Mouse (Mus musculus): Measurements from ENCODE around the gene Tceal8. TPM values are rescaled to one million over a fixed set of nuclear protein-coding genes. Genes with fewer than 3 reads are reported as not detected.

Tceal8 gene
- 1 to 10 TPM; 7.6 to 8.7 TPM for total RNA-seq (2023)

DNA sequence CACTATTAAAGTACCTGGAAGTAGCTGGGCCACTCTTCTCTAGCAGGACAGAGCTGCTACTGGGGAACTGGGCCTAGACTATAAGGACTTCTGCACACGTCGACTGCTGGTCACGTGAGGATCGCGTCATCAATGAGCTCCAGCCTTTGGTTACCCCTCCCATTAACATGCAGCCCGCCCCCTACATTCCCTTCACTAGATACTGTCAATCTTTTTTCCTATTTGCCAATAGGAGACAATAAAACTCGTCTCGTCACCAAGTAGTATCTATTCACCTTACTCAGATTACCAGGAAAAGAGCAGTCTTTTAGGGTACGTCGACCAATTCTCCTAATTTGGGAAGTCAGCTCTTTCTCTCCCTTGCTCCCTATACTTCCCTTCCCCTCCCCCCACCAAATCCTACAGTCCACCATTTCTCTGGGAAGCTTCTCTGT lies at the start of gene Tceal8:
Tceal8 (minus strand) TSS at position 225 of the 434 bp plus-strand sequence.

GRCm38 (mm10) chrX:136214729-136215677 lies 42.9 kb upstream of the Tceal8 start, which contains the start of the genes Tceal7 and Bex1:
Gene Tceal7, plus strand, starts transcription at chrX:136214779.
Gene Bex1, minus strand, starts transcription at chrX:136215513.

DNA sequence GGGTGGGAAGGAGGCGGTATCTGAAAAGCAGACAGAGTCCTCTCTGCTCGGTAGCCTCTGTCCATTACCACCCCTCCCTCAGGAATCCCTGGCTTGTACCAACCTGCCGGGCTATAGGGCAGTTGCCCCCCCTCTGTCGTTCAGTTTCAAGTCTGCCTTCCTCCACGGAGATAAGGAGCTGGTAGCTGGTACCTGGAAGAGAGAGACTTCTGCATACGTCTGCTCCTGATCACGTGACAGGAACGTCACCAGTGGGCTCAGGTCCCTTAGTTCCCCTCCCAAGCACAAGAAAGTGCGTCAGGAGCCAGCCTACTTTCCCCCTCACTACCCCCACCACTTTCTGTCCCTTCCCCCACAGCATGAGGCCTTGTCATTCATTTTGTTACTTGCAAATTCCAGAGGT lies 31.5 kb upstream of the Tceal8 start, which contains the start of gene Tceal5:
Tceal5 (minus strand) TSS at position 213 of the 403 bp plus-strand sequence.

DNA sequence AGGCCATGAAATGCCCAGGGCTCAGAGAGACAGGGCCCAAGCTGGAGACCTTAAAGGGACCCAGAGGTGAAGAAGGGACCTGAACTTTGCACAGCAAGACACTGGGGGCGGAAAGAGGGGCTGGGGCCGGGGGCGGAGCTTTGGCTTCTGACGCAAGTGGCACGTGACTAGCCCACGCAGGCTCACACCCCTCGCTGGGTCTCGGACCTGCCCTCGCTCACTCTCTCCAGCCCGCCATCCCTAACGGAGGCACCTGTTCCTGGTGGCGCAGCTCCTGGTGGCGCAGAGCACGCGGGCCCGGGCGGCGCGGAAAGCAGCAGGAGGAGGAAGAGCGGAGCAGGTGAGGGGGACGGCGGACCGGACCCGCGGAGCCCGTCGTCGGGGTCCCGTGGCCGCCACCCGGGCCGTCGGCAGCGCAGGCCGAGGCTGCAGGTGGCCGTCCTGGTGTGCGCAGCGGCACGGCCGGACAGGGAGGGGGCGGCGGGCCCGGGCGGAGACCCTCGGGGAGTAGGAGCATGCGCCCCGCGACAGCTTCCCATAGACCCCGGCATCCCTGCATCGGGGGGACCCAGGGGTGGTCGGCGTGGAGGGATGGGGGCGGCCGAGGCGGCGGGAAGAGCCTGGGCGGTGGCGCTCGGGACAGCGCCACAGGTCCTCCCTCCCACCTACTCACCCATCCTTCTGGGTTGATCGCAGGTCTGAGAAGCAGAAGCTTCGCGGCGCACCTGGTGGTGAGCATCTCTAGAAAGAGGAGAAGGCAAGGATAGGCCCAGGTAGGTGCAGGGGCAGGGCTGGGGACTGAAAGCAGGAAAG lies 33.1 kb downstream of the Tceal8 start, which contains the start of gene Bex4:
Bex4 (plus strand) TSS at position 170 of the 813 bp plus-strand sequence.

Other genes starting within 250 kb of the Tceal8 start
- not detected for gene Arxes2, start 178.5 kb downstream of the Tceal8 start, total RNA-seq (2023)
- gene Arxes1, start 139.0 kb downstream of the Tceal8 start, total RNA-seq (2023), result not detected
- gene Bex2, start 104.1 kb downstream of the Tceal8 start, total RNA-seq (2023), result not detected
- not detected for gene Nxf3, start 87.1 kb downstream of the Tceal8 start, total RNA-seq (2023)
- under 1 TPM; 0.86 to 1.00 TPM for gene Bex4, start 33.3 kb downstream of the Tceal8 start, total RNA-seq (2023)
- not detected for gene Tceal5, start 31.5 kb upstream of the Tceal8 start, total RNA-seq (2023)
- not detected for gene Tceal7, start 42.4 kb upstream of the Tceal8 start, total RNA-seq (2023)
- under 1 TPM in 1 of 2 experiments, not detected in 1; 0.97 TPM for gene Bex1, start 43.2 kb upstream of the Tceal8 start, total RNA-seq (2023)
- 10 to 100 TPM; 25.4 to 27.6 TPM for gene Tceal9, start 72.7 kb upstream of the Tceal8 start, total RNA-seq (2023)
- 10 to 100 TPM; 29.0 to 33.0 TPM for gene Bex3, start 97.9 kb upstream of the Tceal8 start, total RNA-seq (2023)

All from neutrophil, adult 59 days (primary cell).